Mouse (Mus musculus): ENCODE results near the gene Slc45a1. TPM values are rescaled to one million over a fixed set of nuclear protein-coding genes. Genes with fewer than 3 reads are reported as not detected.
A peak's percentile ranks its signal among the peaks of the same experiment; 100 is the strongest.

Gene Slc45a1
- polyA plus RNA-seq, 2 experiments: 0.14 to 0.36 TPM

DNA sequence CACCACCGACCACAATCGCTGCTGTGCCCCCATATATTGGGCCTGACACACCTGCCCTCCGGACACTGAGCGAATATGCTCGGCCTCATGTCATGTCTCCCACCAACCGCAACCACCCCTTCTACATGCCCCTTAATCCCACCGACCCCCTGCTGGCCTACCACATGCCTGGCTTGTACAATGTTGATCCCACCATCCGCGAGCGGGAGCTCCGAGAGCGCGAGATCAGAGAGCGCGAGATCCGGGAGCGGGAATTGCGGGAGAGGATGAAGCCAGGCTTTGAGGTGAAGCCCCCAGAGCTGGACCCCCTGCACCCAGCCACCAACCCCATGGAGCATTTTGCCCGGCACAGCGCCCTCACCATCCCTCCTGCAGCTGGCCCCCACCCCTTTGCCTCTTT lies 35.1 kb downstream of the Slc45a1 start:
- H3K27ac ChIP-seq (replicated peaks; ENCODE audit: low read depth, low read length): no peak overlapping the region
- no peak overlapping the region for H3K9ac ChIP-seq (ENCODE audit: low read depth, low read length, severe bottlenecking)
- TF ChIP-seq POLR2A (IDR thresholded peaks at IDR 0.05; ENCODE audit: borderline replicate concordance, extremely low read depth, insufficient read depth, insufficient read length): no peak
- ATAC-seq (ENCODE audit: low FRiP score, low read depth) (no peak), DNase-seq (ENCODE audit: low spot score) (no peak)
- no peak overlapping the region for H3K4me3 ChIP-seq (replicated peaks; ENCODE audit: low read length)
- 94% methylated on average over 18 of the region's 20 CpGs for WGBS
- no peaks in the 10 kb centered on the region for H3K27me3 ChIP-seq (ENCODE audit: control insufficient read depth, insufficient read depth, low read length)
- H3K36me3 ChIP-seq (ENCODE audit: control insufficient read depth, insufficient read depth, low read length): peaks cover 91% of the 10 kb centered on the region
- H3K4me1 ChIP-seq (ENCODE audit: control insufficient read depth, insufficient read depth, low read length): no peaks in the 10 kb centered on the region
- no peaks in the 10 kb centered on the region for H3K9me3 ChIP-seq (ENCODE audit: control insufficient read depth, low read length)
- H3K4me2 ChIP-seq (replicated peaks; ENCODE audit: low read depth, low read length, severe bottlenecking): no peak overlapping the region

- H3K9me3 ChIP-seq (ENCODE audit: control insufficient read depth, low read length): no peaks in the 10 kb centered on the region
- H3K4me1 ChIP-seq (ENCODE audit: control insufficient read depth, insufficient read depth, low read length): no peaks in the 10 kb centered on the region
- no peak overlapping the region for H3K4me3 ChIP-seq (replicated peaks; ENCODE audit: low read length)
- WGBS: 77% methylated on average over 13 of the region's 13 CpGs
- H3K36me3 ChIP-seq (ENCODE audit: control insufficient read depth, insufficient read depth, low read length): peaks cover 92% of the 10 kb centered on the region
- no peak overlapping the region for H3K9ac ChIP-seq (ENCODE audit: low read depth, low read length, severe bottlenecking)
- ATAC-seq (ENCODE audit: low FRiP score, low read depth): no peak
- no peak overlapping the region for H3K4me2 ChIP-seq (replicated peaks; ENCODE audit: low read depth, low read length, severe bottlenecking)
- no peaks in the 10 kb centered on the region for H3K27me3 ChIP-seq (ENCODE audit: control insufficient read depth, insufficient read depth, low read length)
- DNase-seq (ENCODE audit: low spot score): peak; percentile 18
- TF ChIP-seq POLR2A (IDR thresholded peaks at IDR 0.05; ENCODE audit: borderline replicate concordance, extremely low read depth, insufficient read depth, insufficient read length): no peak
- no peak overlapping the region for H3K27ac ChIP-seq (replicated peaks; ENCODE audit: low read depth, low read length)
Measured at GRCm38 (mm10) chr4:150616029-150616420, 35.9 kb downstream of the Slc45a1 start.

GRCm38 (mm10) chr4:150615251-150616028 lies 36.5 kb downstream of the Slc45a1 start:
- no peak for TF ChIP-seq POLR2A (IDR thresholded peaks at IDR 0.05; ENCODE audit: borderline replicate concordance, extremely low read depth, insufficient read depth, insufficient read length)
- Histone ChIP-seq H3K4me1 (ENCODE audit: control insufficient read depth, insufficient read depth, low read length) (no peaks in the 10 kb centered on the region), H3K27me3 (ENCODE audit: control insufficient read depth, insufficient read depth, low read length) (no peaks in the 10 kb centered on the region), H3K4me2 (replicated peaks; ENCODE audit: low read depth, low read length, severe bottlenecking) (no peak overlapping the region), H3K4me3 (replicated peaks; ENCODE audit: low read length) (no peak overlapping the region), H3K9ac (ENCODE audit: low read depth, low read length, severe bottlenecking) (no peak overlapping the region), H3K27ac (replicated peaks; ENCODE audit: low read depth, low read length) (no peak overlapping the region), H3K9me3 (ENCODE audit: control insufficient read depth, low read length) (no peaks in the 10 kb centered on the region), H3K36me3 (ENCODE audit: control insufficient read depth, insufficient read depth, low read length) (peaks cover 95% of the 10 kb centered on the region)
- ATAC-seq (ENCODE audit: low FRiP score, low read depth) (no peak), DNase-seq (ENCODE audit: low spot score) (no peak)
- 89% methylated on average over 12 of the region's 12 CpGs for WGBS

- H3K27me3 ChIP-seq (ENCODE audit: control insufficient read depth, insufficient read depth, low read length): no peaks in the 10 kb centered on the region
- H3K27ac ChIP-seq (replicated peaks; ENCODE audit: low read depth, low read length): no peak overlapping the region
- H3K9me3 ChIP-seq (ENCODE audit: control insufficient read depth, low read length): no peaks in the 10 kb centered on the region
- DNase-seq (ENCODE audit: low spot score) (no peak), ATAC-seq (ENCODE audit: low FRiP score, low read depth) (no peak)
- no peak overlapping the region for H3K4me3 ChIP-seq (replicated peaks; ENCODE audit: low read length)
- no peak overlapping the region for H3K9ac ChIP-seq (ENCODE audit: low read depth, low read length, severe bottlenecking)
- 94% methylated on average over 7 of the region's 7 CpGs for WGBS
- peaks cover 86% of the 10 kb centered on the region for H3K36me3 ChIP-seq (ENCODE audit: control insufficient read depth, insufficient read depth, low read length)
- no peak overlapping the region for H3K4me2 ChIP-seq (replicated peaks; ENCODE audit: low read depth, low read length, severe bottlenecking)
- TF ChIP-seq POLR2A (IDR thresholded peaks at IDR 0.05; ENCODE audit: borderline replicate concordance, extremely low read depth, insufficient read depth, insufficient read length): no peak
- no peaks in the 10 kb centered on the region for H3K4me1 ChIP-seq (ENCODE audit: control insufficient read depth, insufficient read depth, low read length)
Measured at GRCm38 (mm10) chr4:150613715-150614114, 38.3 kb downstream of the Slc45a1 start.

GRCm38 (mm10) chr4:150608670-150609069 lies 43.3 kb downstream of the Slc45a1 start:
- Histone ChIP-seq H3K4me3 (replicated peaks; ENCODE audit: low read length) (no peak overlapping the region), H3K9ac (ENCODE audit: low read depth, low read length, severe bottlenecking) (no peak overlapping the region), H3K27ac (replicated peaks; ENCODE audit: low read depth, low read length) (no peak overlapping the region), H3K4me1 (ENCODE audit: control insufficient read depth, insufficient read depth, low read length) (no peaks in the 10 kb centered on the region), H3K4me2 (replicated peaks; ENCODE audit: low read depth, low read length, severe bottlenecking) (no peak overlapping the region), H3K36me3 (ENCODE audit: control insufficient read depth, insufficient read depth, low read length) (peaks cover 35% of the 10 kb centered on the region), H3K9me3 (ENCODE audit: control insufficient read depth, low read length) (no peaks in the 10 kb centered on the region), H3K27me3 (ENCODE audit: control insufficient read depth, insufficient read depth, low read length) (no peaks in the 10 kb centered on the region)
- no peak for TF ChIP-seq POLR2A (IDR thresholded peaks at IDR 0.05; ENCODE audit: borderline replicate concordance, extremely low read depth, insufficient read depth, insufficient read length)
- no peak for DNase-seq (ENCODE audit: low spot score)
- ATAC-seq (ENCODE audit: low FRiP score, low read depth): no peak
- 98% methylated on average over 3 of the region's 3 CpGs for whole genome bisulfite sequencing
